In the genomic region with DNA sequence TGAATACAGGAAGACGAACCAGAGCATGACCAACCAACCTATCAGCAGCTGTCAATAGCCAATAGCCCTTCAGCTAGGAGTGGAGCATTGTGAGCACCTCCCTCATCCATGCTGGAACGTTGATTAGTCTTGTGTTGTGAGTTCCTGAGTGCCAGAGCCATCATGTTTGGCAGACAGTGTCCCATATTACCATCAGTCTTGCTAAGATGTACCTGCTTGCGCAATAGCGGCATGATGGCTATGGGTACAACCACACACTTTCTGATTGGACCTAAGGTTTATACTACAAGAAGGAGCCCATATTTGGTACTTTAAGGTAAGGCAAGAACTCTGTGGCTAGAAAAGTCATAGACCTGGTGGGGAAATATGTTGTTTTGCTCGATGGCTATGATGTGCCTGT, we compare ENCODE assay signal across 22 mouse cellular contexts.
"Had no signal": no experiment of that assay in that cellular context is flagged by ENCODE, and none has a peak within 500 bp of the region (broad histone marks: within the 10 kb centered on the region; RNA-seq: fewer than 3 reads in every experiment).

No protein-coding gene starts in this region.

- H3K27me3 ChIP-seq: hindbrain, embryonic 13.5 days; hindbrain, embryonic 15.5 days; intestine, embryonic 15.5 days; limb, embryonic 12.5 days; liver, embryonic 12.5 days had no signal

- H3K4me2 ChIP-seq: hindbrain, embryonic 13.5 days; hindbrain, embryonic 15.5 days; intestine, embryonic 15.5 days; limb, embryonic 12.5 days; liver, embryonic 12.5 days had no signal

- DNase-seq: forebrain, postnatal 0 days; gastrocnemius, postnatal 14 days; gastrocnemius, postnatal 36 days; heart, adult 2 months; kidney, adult 18-20 months; kidney, adult 8-10 months; kidney, postnatal 10 days; kidney, postnatal 25 days; kidney, postnatal 4 days; lung, adult 2 months had no signal

- H3K9ac ChIP-seq: forebrain, postnatal 0 days; hindbrain, embryonic 13.5 days; hindbrain, embryonic 15.5 days; intestine, embryonic 15.5 days; limb, embryonic 12.5 days; liver, embryonic 12.5 days; liver, embryonic 14.5 days had no signal

- H3K4me1 ChIP-seq: hindbrain, embryonic 13.5 days; hindbrain, embryonic 15.5 days; limb, embryonic 10.5 days; limb, embryonic 12.5 days had no signal

- H3K9me3 ChIP-seq: heart, embryonic 10.5 days; hindbrain, embryonic 15.5 days; intestine, embryonic 15.5 days; limb, embryonic 10.5 days; limb, embryonic 12.5 days; liver, embryonic 12.5 days had no signal

- H3K36me3 ChIP-seq: heart, embryonic 10.5 days; hindbrain, embryonic 15.5 days; intestine, embryonic 15.5 days; limb, embryonic 10.5 days; limb, embryonic 12.5 days; liver, embryonic 12.5 days had no signal

- H3K27ac ChIP-seq: heart, adult 2 months; heart, embryonic 10.5 days; hindbrain, embryonic 13.5 days; hindbrain, embryonic 15.5 days; hindbrain, postnatal 0 days; intestine, embryonic 15.5 days; layer of hippocampus, adult 2 months; left cerebral cortex, adult 2 months; limb, embryonic 10.5 days; limb, embryonic 12.5 days; liver, embryonic 12.5 days; liver, embryonic 14.5 days had no signal

- H3K4me3 ChIP-seq: heart, adult 2 months; heart, embryonic 10.5 days; hindbrain, embryonic 13.5 days; hindbrain, embryonic 15.5 days; intestine, embryonic 15.5 days; layer of hippocampus, adult 2 months; left cerebral cortex, adult 2 months; limb, embryonic 10.5 days; limb, embryonic 12.5 days; liver, embryonic 12.5 days had no signal

- ATAC-seq: forebrain, postnatal 0 days; hindbrain, postnatal 0 days; intestine, embryonic 15.5 days; intestine, postnatal 0 days; liver, embryonic 12.5 days had no signal
